Mouse (Mus musculus) fibroblast of lung, adult 2 months (primary cell): ENCODE data around the gene Runx1.

Source experiments
- DNase-seq: peaks from one replicate; pipeline ENCODE4 v3.0.0-alpha.2; 2011; ENCODE audit warnings: low read depth

Gene Runx1

DNA sequence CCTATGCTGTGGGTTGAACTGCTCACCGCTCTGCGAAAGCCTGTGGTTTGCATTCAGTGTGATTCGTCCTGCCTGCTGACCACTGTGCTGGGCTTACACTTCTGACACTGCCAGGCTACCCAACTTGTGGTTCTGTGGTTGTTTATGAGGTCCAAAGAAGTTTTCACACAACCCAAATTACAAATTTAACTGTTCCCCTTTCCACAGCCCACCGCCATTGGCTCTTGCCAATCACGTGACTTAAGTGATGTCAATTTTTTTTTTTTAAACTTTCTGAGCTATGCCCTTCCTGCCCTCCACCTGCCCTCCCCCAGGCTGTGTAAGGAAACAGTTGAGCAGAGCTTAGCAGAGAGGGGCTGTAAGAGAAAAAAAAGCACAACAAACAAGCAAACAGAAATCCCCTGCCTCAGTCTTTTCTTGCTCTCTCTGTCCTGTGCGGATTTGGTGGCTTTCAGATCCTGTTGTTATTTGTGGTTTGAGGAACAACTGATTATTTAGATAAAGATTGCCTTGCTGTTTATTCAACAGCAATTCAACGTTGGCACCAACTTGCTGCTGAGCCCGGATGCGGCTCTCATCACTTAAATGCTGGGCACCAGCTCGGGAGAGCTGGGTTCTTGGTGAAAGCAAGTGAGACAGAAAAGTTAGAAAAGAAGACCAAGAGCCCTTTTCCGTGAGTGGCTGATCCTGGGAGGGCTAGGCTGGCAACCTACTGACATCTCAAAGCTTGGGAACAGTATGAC, at the start of gene Runx1:
Gene Runx1, minus strand, starts transcription at position 242 of the 743 bp plus-strand sequence.
- DNase-seq: peak; percentile 86

- no peak for DNase-seq
These were observed 48.1 kb upstream of the Runx1 start for GRCm38 (mm10) chr16:92874015-92874414.

GRCm38 (mm10) chr16:92871728-92872127, 45.8 kb upstream of the Runx1 start:
- no peak for DNase-seq

DNA sequence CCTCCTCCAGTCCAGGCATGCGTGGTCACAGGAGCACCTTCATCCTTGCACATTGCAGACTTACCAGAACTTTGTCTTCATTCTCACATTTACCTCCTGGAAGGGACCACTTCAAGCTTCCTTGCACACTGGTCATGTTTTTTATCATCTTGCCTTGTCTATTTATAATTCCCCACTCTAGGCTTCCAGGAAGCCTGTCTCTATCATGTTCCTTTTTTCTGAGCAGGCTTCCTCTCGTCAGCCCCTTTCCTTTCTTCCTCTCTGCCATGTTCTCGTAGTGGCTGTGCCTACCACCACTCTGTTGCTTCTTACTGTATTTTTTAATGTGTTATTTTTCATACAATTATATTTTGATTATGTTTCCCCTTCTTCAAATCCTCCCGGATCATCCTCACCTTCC, 42.6 kb upstream of the Runx1 start:
- DNase-seq: no peak

DNA sequence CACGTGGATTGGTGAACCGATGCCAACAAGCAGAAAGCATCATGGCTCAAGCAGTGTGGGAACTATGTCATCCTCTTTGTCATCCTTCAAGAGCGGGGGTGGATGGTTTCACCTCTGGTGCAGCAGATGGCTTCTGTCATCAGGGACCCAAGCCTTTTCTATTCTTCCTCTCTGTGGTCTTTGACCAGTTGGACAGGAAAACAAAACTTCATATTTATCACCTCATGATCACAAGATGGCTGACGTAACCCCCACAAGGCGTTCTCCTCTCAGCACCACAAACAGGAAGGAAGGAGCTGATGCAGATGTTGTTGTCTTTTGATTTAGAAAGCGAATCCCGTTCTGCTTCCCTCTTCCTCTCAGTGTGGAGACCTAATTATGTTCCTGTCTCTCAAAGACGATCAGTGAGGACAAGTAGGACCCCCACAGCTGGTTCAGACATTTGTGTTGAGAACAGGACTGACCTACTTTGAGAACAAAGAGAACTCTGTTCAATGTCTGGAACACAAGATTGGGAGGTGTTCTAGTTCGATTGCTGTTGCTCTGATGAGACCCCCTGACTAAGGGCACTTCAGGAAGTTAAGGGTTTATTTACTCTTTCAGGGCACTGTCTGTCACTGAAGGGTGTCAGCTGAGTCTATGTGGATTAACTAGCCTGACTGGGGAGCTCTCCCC, 41.4 kb upstream of the Runx1 start:
- no peak for DNase-seq

GRCm38 (mm10) chr16:92865314-92865713, 39.4 kb upstream of the Runx1 start:
- DNase-seq: no peak

- DNase-seq: no peak
These were observed 38.2 kb upstream of the Runx1 start for GRCm38 (mm10) chr16:92864191-92864590.

GRCm38 (mm10) chr16:92863179-92863578, 37.2 kb upstream of the Runx1 start:
- DNase-seq: no peak

DNA sequence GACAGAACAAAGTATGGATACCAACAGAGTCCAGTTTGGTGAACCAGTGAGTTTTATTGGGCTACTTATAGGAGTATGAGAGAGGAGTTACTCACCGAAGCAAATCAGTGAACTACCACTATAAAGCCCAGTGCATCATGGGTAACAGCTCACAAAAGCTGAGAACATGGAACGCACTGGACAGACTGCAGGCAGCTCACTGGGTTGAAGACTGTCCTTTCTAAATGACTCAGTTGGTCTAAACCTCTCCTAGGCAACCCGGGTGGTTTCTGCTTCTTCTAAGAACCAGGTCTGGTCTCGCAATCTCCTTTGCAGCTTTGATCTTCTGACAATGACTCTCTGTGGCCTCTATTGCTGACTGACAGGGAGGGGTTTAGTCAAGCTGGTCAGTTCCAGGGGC, 36.5 kb upstream of the Runx1 start:
- DNase-seq: no peak

DNA sequence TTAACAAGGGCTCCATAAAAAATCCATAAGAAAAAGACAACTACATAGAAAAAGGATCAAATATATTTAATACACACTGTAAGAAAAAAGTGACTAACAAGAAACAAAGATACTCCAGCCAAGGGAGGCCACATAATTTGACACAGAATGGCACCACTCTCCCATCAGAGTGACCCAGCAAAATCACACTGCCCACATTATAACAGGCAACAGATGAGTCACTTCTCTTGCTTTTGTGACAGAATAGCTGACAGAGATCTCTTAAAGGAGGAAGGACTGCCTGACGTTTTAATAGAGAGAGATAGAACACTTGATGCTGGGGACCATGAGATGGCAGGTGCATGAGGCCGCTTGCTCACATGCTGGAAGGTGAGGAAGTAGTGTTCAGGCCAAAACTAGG, 35.6 kb upstream of the Runx1 start:
- no peak for DNase-seq

DNA sequence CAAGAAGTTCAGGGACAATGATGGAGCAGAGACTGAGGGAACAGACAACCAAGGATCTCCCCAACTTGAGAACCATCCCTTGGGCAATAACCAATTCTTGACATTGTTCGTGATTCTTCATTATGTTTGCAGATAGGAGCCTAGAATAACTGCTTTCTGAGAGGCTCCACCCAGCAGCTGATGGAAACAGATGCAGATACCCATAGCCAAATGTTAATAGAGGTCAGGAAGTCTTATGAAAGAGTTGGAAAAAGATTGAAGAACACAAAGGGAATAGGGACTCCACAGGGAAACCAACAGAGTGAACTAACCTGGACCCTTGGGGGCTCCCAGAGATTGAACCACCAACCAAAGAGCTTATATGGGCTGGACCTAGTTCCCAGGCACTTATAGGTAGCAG, 34.7 kb upstream of the Runx1 start:
- no peak for DNase-seq

GRCm38 (mm10) chr16:92856779-92857178, 30.8 kb upstream of the Runx1 start:
- no peak for DNase-seq

- DNase-seq: no peak
These were observed 26.3 kb upstream of the Runx1 start for GRCm38 (mm10) chr16:92852276-92852675.

- DNase-seq: no peak
These were observed 24.5 kb upstream of the Runx1 start for GRCm38 (mm10) chr16:92850416-92850815.

- no peak for DNase-seq
These were observed 21.9 kb upstream of the Runx1 start for GRCm38 (mm10) chr16:92847762-92848300.

- DNase-seq: peak; percentile 40
These were observed 19.6 kb upstream of the Runx1 start for GRCm38 (mm10) chr16:92845244-92846225.

DNA sequence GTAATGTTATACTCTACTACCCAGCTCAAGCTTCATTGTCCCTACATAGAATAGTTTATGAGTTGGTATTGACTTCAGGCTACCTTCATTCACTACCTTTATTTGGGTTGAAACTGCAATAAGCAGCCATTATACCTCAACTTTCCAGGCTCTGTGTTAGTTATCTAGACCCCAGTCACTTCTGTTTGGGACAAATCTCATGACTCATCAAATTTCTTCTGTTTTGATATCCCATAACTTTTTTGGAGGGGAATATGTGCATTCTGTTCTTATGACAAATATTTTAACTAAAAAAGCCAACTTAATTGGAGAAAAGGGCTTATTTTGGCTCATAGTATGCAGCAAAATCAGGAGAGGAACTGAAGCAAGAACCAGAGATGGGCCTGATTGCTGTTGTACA, 12.8 kb upstream of the Runx1 start:
- no peak for DNase-seq

DNA sequence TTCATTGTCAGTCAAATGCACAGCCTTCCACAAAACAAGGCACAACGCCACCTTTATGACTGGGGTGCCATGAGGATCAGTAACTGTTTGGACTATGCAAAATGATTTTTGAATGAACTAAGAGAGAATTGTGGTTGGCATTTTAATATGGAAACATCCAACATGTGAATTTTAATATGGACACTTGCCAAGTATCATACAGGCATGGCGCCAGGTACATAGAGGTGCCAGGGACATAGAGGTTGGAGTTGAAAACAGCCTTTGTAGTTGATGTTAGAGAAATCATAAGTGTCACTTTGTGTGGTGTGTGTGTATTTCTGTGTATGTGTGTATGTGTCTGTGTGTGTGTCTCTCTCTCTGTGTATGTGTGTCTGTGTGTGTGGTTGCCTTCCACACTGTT, 5.4 kb upstream of the Runx1 start:
- DNase-seq: no peak

GRCm38 (mm10) chr16:92830479-92830878, 4.5 kb upstream of the Runx1 start:
- no peak for DNase-seq

- DNase-seq: no peak
These were observed 2.4 kb upstream of the Runx1 start for GRCm38 (mm10) chr16:92828308-92828862.

GRCm38 (mm10) chr16:92827663-92828307, 1.8 kb upstream of the Runx1 start:
- DNase-seq: no peak
